19 mouse cellular contexts compared by ENCODE assay signal in genomic region chr1:118421149-118421548, GRCm38 (mm10). TPM values are rescaled to one million over a fixed set of nuclear protein-coding genes. Genes with fewer than 3 reads are reported as not detected.
DNase-seq lines count a peak whose midpoint lies in the region; ATAC-seq lines count a peak whose summit lies in the region.
"Had no signal": no experiment of that assay in that cellular context is flagged by ENCODE, and none has a peak within 500 bp of the region (broad histone marks: within the 10 kb centered on the region; RNA-seq: fewer than 3 reads in every experiment).

No protein-coding gene starts in this region.

- no peak overlapping the region for H3K9ac ChIP-seq in forebrain, embryonic 15.5 days (replicated peaks)
- H3K9ac ChIP-seq in forebrain, embryonic 14.5 days (ENCODE audit: low read length): no peak overlapping the region
- H3K9ac ChIP-seq: forebrain, embryonic 12.5 days; liver, embryonic 12.5 days; midbrain, embryonic 13.5 days; neural tube, embryonic 13.5 days; stomach, embryonic 15.5 days had no signal

- no peak overlapping the region for H3K4me2 ChIP-seq in forebrain, embryonic 15.5 days (replicated peaks)
- no peak overlapping the region for H3K4me2 ChIP-seq in forebrain, embryonic 14.5 days (ENCODE audit: low read length)
- H3K4me2 ChIP-seq: forebrain, embryonic 12.5 days; liver, embryonic 12.5 days; midbrain, embryonic 13.5 days; neural tube, embryonic 13.5 days; stomach, embryonic 15.5 days had no signal

- H3K36me3 ChIP-seq in forebrain, embryonic 15.5 days: peaks cover 28% of the 10 kb centered on the region
- H3K36me3 ChIP-seq in forebrain, embryonic 14.5 days (ENCODE audit: control insufficient read depth, insufficient read depth, low read length): peaks cover 47% of the 10 kb centered on the region

- no peaks in the 10 kb centered on the region for H3K27me3 ChIP-seq in forebrain, embryonic 15.5 days
- no peaks in the 10 kb centered on the region for H3K27me3 ChIP-seq in forebrain, embryonic 14.5 days (replicated peaks; ENCODE audit: control insufficient read depth, insufficient read depth, low read length)
- H3K27me3 ChIP-seq: forebrain, embryonic 12.5 days; liver, embryonic 12.5 days; midbrain, embryonic 13.5 days; neural tube, embryonic 13.5 days; stomach, embryonic 15.5 days had no signal

- no peak for DNase-seq in forebrain, embryonic 14.5 days (ENCODE audit: low spot score)
- peak; percentile 14 for DNase-seq in urinary bladder, postnatal 14 days (ENCODE audit: low spot score)
- DNase-seq in urinary bladder, postnatal 4 days (ENCODE audit: low spot score in 2 of 2): no peak
- DNase-seq in lung, postnatal 36 days: peak; percentile 41
- DNase-seq in layer of hippocampus, adult 8-10 months (ENCODE audit: low spot score in 2 of 2): no peak
- no peak for DNase-seq in layer of hippocampus, adult 11-12 months (ENCODE audit: low spot score)
- no peak for DNase-seq in right cerebral cortex, adult 18-20 months
- DNase-seq: adrenal gland, adult 8-10 months; kidney, adult 11 months; thymus, adult 2 months had no signal

- H3K27ac ChIP-seq in forebrain, embryonic 15.5 days (replicated peaks): no peak overlapping the region
- no peak overlapping the region for H3K27ac ChIP-seq in forebrain, embryonic 14.5 days (ENCODE audit: low read depth, low read length)
- H3K27ac ChIP-seq: forebrain, embryonic 12.5 days; heart, embryonic 10.5 days; kidney, postnatal 0 days; left cerebral cortex, adult 2 months; liver, embryonic 12.5 days; midbrain, embryonic 13.5 days; neural tube, embryonic 13.5 days; stomach, embryonic 15.5 days had no signal

- ATAC-seq in forebrain, embryonic 15.5 days (replicated peaks): 0 out of 2 replicates have a peak, but pooled peaks have one; percentile 20
- no peak for ATAC-seq in forebrain, embryonic 14.5 days
- ATAC-seq: liver, embryonic 12.5 days; midbrain, embryonic 13.5 days had no signal

- no peak overlapping the region for H3K4me3 ChIP-seq in forebrain, embryonic 15.5 days
- H3K4me3 ChIP-seq in forebrain, embryonic 14.5 days (ENCODE audit: low read depth, low read length): no peak overlapping the region
- H3K4me3 ChIP-seq: forebrain, embryonic 12.5 days; heart, embryonic 10.5 days; left cerebral cortex, adult 2 months; liver, embryonic 12.5 days; midbrain, embryonic 13.5 days; neural tube, embryonic 13.5 days; stomach, embryonic 15.5 days had no signal

- 84% methylated on average over 3 of the region's 3 CpGs for WGBS in forebrain, embryonic 15.5 days
- WGBS in forebrain, embryonic 14.5 days: 86% methylated on average over 3 of the region's 3 CpGs

- peaks cover 7% of the 10 kb centered on the region; the same call in 1 of the 2 replicates for H3K4me1 ChIP-seq in forebrain, embryonic 15.5 days
- H3K4me1 ChIP-seq in forebrain, embryonic 14.5 days (ENCODE audit: control insufficient read depth, insufficient read depth, low read length): no peaks in the 10 kb centered on the region
- H3K4me1 ChIP-seq: forebrain, embryonic 12.5 days; stomach, embryonic 15.5 days had no signal

- H3K9me3 ChIP-seq in forebrain, embryonic 15.5 days: no peaks in the 10 kb centered on the region
- no peaks in the 10 kb centered on the region for H3K9me3 ChIP-seq in forebrain, embryonic 14.5 days (replicated peaks; ENCODE audit: control insufficient read depth, low read length)
- H3K9me3 ChIP-seq: forebrain, embryonic 12.5 days; heart, embryonic 10.5 days; liver, embryonic 12.5 days; midbrain, embryonic 13.5 days; neural tube, embryonic 13.5 days; stomach, embryonic 15.5 days had no signal

RNA-seq across cellular contexts. Expression of gene Clasp1, which starts 32.3 kb away (rescaled TPM):
- 131 and 137 TPM in 2 replicates for polyA plus RNA-seq in forebrain, embryonic 15.5 days (2015; fragmentation: Nextera tagmentation; extraction: Ambion mirVana)
- 71.6 and 108 TPM in 2 replicates for polyA plus RNA-seq in forebrain, embryonic 14.5 days (2014; fragmentation: Nextera tagmentation; extraction: Ambion mirVana)
- 100 to 1,000 TPM in 3 of 4 experiments, 10 to 100 TPM in 1; 88.8 to 120 (median 111) TPM for total RNA-seq in layer of hippocampus, adult 8-10 months (2022)

Comparison
In these comparisons a context has a peak if more than half of its experiments do, and no peak if none do; other contexts are left out.
1. DNase-seq: peak in urinary bladder, postnatal 14 days (single experiment) and lung, postnatal 36 days (single experiment); none in forebrain, embryonic 14.5 days (single experiment), urinary bladder, postnatal 4 days (0 of 2), layer of hippocampus, adult 8-10 months (0 of 2), layer of hippocampus, adult 11-12 months (single experiment) and right cerebral cortex, adult 18-20 months (single experiment).